Mouse (Mus musculus): ENCODE data around the gene Tmem115. TPM values are rescaled to one million over a fixed set of nuclear protein-coding genes. Genes with fewer than 3 reads are reported as not detected.

Gene Tmem115
- polyA plus RNA-seq, 1 experiment from 2014 or later = 39.3 TPM

GRCm38 (mm10) chr9:107504662-107505537, 28.8 kb upstream of the Tmem115 start:
- H3K27me3 ChIP-seq (replicated peaks; ENCODE audit: low read depth, poor library complexity, severe bottlenecking) = 0 out of 2 replicates have a peak, but pooled peaks cover 21% of the 10 kb centered on the region
- H3K9me3 ChIP-seq = no peaks in the 10 kb centered on the region
- DNase-seq (ENCODE audit: low spot score) = no peak
- 78% methylated on average over 19 of the region's 19 CpGs for WGBS
- 0 out of 2 replicates have a peak overlapping the region, but pooled peaks have one; percentile 14 for H3K27ac ChIP-seq (replicated peaks)
- H3K36me3 ChIP-seq (replicated peaks) = no peaks in the 10 kb centered on the region
- H3K4me1 ChIP-seq = peaks cover 27% of the 10 kb centered on the region
- no peak overlapping the region for H3K4me3 ChIP-seq

GRCm38 (mm10) chr9:107508266-107508665, 25.5 kb upstream of the Tmem115 start:
- no peak overlapping the region for H3K4me3 ChIP-seq
- no peaks in the 10 kb centered on the region for H3K9me3 ChIP-seq
- H3K36me3 ChIP-seq (replicated peaks) = no peaks in the 10 kb centered on the region
- H3K27me3 ChIP-seq (replicated peaks; ENCODE audit: low read depth, poor library complexity, severe bottlenecking) = 0 out of 2 replicates have a peak, but pooled peaks cover 24% of the 10 kb centered on the region
- H3K27ac ChIP-seq (replicated peaks) = no peak overlapping the region
- peaks cover 47% of the 10 kb centered on the region for H3K4me1 ChIP-seq
- 62% methylated on average over 10 of the region's 10 CpGs for WGBS
- DNase-seq (ENCODE audit: low spot score) = no peak

GRCm38 (mm10) chr9:107510384-107511100, 23.2 kb upstream of the Tmem115 start:
- 89% methylated on average over 14 of the region's 14 CpGs for WGBS
- 0 out of 2 replicates have a peak overlapping the region, but pooled peaks have one; percentile 11 for H3K27ac ChIP-seq (replicated peaks)
- H3K4me1 ChIP-seq = peaks cover 47% of the 10 kb centered on the region
- H3K36me3 ChIP-seq (replicated peaks) = no peaks in the 10 kb centered on the region
- no peaks in the 10 kb centered on the region for H3K9me3 ChIP-seq
- no peak overlapping the region for H3K4me3 ChIP-seq
- DNase-seq (ENCODE audit: low spot score) = no peak
- H3K27me3 ChIP-seq (replicated peaks; ENCODE audit: low read depth, poor library complexity, severe bottlenecking) = 0 out of 2 replicates have a peak, but pooled peaks cover 31% of the 10 kb centered on the region

DNA sequence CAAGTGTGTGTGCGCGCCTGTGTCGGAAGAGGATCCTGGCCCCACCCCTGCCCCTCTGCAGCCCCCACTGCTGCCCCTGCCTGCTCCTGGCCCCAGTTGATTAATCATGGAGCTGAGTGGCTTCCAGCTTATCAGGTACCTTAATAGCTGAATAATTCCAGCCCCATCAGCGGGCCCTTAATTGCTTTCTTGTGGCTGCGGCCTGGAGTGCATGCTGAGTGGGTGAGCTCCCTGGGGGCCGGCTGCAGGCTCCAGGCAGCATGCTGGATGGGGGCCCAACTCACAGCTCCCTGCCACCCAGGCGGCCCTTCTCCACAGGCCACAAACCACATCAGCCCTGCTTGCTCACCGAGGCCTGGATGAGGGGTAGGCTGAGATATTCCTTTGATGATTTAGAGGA, 22.3 kb upstream of the Tmem115 start:
- H3K9me3 ChIP-seq = no peaks in the 10 kb centered on the region
- H3K27me3 ChIP-seq (replicated peaks; ENCODE audit: low read depth, poor library complexity, severe bottlenecking) = 0 out of 2 replicates have a peak, but pooled peaks cover 23% of the 10 kb centered on the region
- no peaks in the 10 kb centered on the region for H3K36me3 ChIP-seq (replicated peaks)
- peaks cover 44% of the 10 kb centered on the region for H3K4me1 ChIP-seq
- no peak for DNase-seq (ENCODE audit: low spot score)
- H3K27ac ChIP-seq (replicated peaks) = peak overlapping the region; percentile 11; the same call in 1 of the 2 replicates
- 68% methylated on average over 8 of the region's 8 CpGs for WGBS
- no peak overlapping the region for H3K4me3 ChIP-seq

DNA sequence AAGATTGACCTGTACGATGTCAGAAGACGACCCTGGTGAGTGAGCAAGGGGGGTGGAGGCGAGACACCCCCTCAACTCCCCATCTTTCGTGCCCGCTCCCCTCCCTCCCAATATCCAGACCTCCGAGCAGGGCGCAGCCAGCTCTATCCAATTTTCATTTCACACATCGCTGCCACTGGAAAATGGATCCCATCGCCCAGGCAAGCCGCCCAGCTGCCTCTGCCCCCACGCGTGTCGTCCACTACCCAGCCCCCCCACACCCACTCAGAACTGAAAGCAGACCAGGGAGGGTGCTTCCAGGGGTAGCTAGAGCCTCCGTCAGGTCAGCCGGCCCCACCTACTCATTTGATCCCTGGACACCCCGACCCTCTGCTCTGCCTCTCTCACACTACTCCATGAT, 21.4 kb upstream of the Tmem115 start:
- 0 out of 2 replicates have a peak overlapping the region, but pooled peaks have one; percentile 19 for H3K27ac ChIP-seq (replicated peaks)
- H3K4me3 ChIP-seq = no peak overlapping the region
- peaks cover 46% of the 10 kb centered on the region for H3K4me1 ChIP-seq
- no peaks in the 10 kb centered on the region for H3K9me3 ChIP-seq
- DNase-seq (ENCODE audit: low spot score) = no peak
- H3K27me3 ChIP-seq (replicated peaks; ENCODE audit: low read depth, poor library complexity, severe bottlenecking) = 0 out of 2 replicates have a peak, but pooled peaks cover 14% of the 10 kb centered on the region
- no peaks in the 10 kb centered on the region for H3K36me3 ChIP-seq (replicated peaks)
- WGBS = 75% methylated on average over 16 of the region's 16 CpGs

DNA sequence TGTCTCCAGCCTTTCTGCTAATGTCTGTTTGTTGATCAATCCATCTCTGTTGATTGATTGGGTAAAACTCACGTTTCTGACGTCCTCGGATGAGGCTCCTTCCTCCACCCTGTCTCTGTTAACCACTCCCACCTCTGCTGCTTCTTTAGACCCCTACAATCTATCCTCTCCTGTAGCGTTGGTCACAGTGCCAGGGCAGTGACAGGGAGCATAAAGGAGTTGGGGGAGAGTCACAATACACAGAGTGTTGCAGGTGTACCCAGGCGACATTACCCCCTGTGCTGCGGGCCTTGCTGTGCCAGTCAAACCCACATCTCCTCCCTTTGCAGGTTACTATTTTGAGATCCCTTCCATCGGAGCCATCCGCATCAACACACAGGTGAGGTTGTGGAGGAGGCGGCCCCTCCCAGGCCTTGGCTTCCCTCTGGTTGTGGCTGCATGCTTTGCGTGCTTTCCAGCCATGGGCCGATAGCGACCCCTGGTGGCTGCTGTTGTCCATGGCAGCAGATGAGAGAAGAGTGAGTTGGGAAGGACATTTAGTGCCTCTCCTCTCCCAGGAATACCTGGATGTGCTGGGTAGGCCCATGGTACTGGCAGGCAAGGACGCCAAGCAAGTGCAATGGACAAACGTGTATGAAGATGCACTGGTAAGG, 19.3 kb upstream of the Tmem115 start:
- Histone ChIP-seq H3K4me1 (peaks cover 41% of the 10 kb centered on the region), H3K4me3 (no peak overlapping the region), H3K27ac (replicated peaks) (no peak overlapping the region), H3K9me3 (no peaks in the 10 kb centered on the region), H3K36me3 (replicated peaks) (no peaks in the 10 kb centered on the region), H3K27me3 (replicated peaks; ENCODE audit: low read depth, poor library complexity, severe bottlenecking) (0 out of 2 replicates have a peak, but pooled peaks cover 18% of the 10 kb centered on the region)
- 26% methylated on average over 14 of the region's 14 CpGs for WGBS
- DNase-seq (ENCODE audit: low spot score) = peak; percentile 90

DNA sequence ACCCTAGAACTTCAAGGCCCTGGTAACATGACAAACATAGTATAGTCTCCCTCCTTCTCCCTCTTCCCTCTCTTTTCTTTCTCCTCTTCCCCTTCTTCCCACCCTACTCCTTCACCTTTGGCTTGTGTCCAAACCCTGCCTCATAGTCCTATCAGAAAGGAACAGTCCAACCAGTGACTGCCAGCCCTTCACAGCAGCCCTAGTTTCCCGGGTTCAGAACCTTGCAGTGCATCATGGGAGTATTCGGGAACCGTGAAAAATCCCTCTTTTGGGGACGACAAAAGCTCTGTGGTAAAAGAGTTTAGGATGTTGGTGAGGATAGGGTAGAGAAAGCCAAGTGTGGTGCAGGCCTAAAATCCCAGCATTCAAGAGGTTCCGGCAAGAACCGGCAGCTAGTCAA, 13.4 kb upstream of the Tmem115 start:
- Histone ChIP-seq H3K4me1 (peaks cover 30% of the 10 kb centered on the region), H3K4me3 (no peak overlapping the region), H3K9me3 (no peaks in the 10 kb centered on the region), H3K36me3 (replicated peaks) (no peaks in the 10 kb centered on the region), H3K27me3 (replicated peaks; ENCODE audit: low read depth, poor library complexity, severe bottlenecking) (peaks cover 44% of the 10 kb centered on the region), H3K27ac (replicated peaks) (no peak overlapping the region; the same call in 1 of the 2 replicates)
- WGBS = 65% methylated on average over 6 of the region's 6 CpGs
- no peak for DNase-seq (ENCODE audit: low spot score)

- no peak overlapping the region for H3K27ac ChIP-seq (replicated peaks)
- DNase-seq (ENCODE audit: low spot score) = no peak
- H3K27me3 ChIP-seq (replicated peaks; ENCODE audit: low read depth, poor library complexity, severe bottlenecking) = peaks cover 53% of the 10 kb centered on the region
- 67% methylated on average over 5 of the region's 5 CpGs for WGBS
- H3K36me3 ChIP-seq (replicated peaks) = no peaks in the 10 kb centered on the region
- peaks cover 32% of the 10 kb centered on the region for H3K4me1 ChIP-seq
- H3K9me3 ChIP-seq = no peaks in the 10 kb centered on the region
- H3K4me3 ChIP-seq = no peak overlapping the region
Observed at GRCm38 (mm10) chr9:107521190-107521589, 12.6 kb upstream of the Tmem115 start.

GRCm38 (mm10) chr9:107521711-107522399, 11.9 kb upstream of the Tmem115 start:
- Histone ChIP-seq H3K27me3 (replicated peaks; ENCODE audit: low read depth, poor library complexity, severe bottlenecking) (peaks cover 59% of the 10 kb centered on the region), H3K27ac (replicated peaks) (peak overlapping the region; percentile 76), H3K4me3 (peak overlapping the region; percentile 44), H3K9me3 (no peaks in the 10 kb centered on the region), H3K4me1 (peaks cover 39% of the 10 kb centered on the region), H3K36me3 (replicated peaks) (no peaks in the 10 kb centered on the region)
- peak; percentile 51 for DNase-seq (ENCODE audit: low spot score)
- WGBS = 23% methylated on average over 25 of the region's 25 CpGs

GRCm38 (mm10) chr9:107522400-107522711, 11.4 kb upstream of the Tmem115 start:
- H3K9me3 ChIP-seq = no peaks in the 10 kb centered on the region
- H3K27ac ChIP-seq (replicated peaks) = peak overlapping the region; percentile 76
- H3K4me1 ChIP-seq = peaks cover 39% of the 10 kb centered on the region
- no peaks in the 10 kb centered on the region for H3K36me3 ChIP-seq (replicated peaks)
- H3K4me3 ChIP-seq = peak overlapping the region; percentile 44
- DNase-seq (ENCODE audit: low spot score) = no peak
- WGBS = 44% methylated on average over 2 of the region's 2 CpGs
- peaks cover 64% of the 10 kb centered on the region for H3K27me3 ChIP-seq (replicated peaks; ENCODE audit: low read depth, poor library complexity, severe bottlenecking)

DNA sequence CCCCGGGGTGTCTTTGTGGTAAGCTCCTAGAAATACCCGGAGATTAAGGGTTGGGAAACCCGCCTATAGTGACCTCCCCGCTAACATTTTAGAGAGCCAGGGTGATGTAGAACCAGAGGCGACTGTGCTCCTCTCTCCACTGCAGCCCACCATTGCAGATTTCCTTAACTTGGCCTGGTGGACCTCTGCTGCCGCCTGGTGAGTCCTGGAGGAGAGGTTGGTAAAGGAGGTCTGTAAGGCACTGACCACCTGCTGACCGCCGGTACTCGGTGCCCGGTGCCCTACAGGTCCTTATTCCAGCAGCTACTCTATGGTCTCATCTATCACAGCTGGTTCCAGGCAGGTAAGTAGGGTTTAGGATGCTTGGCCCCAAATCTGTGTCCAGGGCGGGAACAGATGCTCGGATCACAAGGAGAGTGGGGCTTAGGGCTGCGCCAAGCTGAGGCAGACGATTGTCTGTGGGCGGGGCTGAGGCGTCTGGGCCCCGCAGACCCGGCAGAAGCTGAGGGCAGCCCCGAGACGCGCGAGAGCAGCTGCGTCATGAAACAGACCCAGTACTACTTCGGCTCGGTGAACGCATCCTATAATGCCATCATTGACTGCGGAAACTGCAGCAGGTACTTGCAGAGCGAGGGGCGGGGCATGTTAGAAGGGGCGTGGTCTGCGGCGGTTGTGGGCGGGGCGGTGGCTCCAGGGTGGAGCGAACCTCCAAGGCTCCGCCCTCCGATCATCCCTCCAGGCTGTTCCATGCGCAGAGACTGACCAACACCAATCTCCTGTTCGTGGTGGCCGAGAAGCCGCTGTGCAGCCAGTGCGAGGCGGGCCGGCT, 7.3 kb upstream of the Tmem115 start:
- WGBS = 4% methylated on average over 44 of the region's 44 CpGs
- peak overlapping the region; percentile 48; the same call in 1 of the 2 replicates for H3K27ac ChIP-seq (replicated peaks)
- DNase-seq (ENCODE audit: low spot score) = peak; percentile 90
- H3K4me1 ChIP-seq = peaks cover 29% of the 10 kb centered on the region
- peaks cover 79% of the 10 kb centered on the region for H3K27me3 ChIP-seq (replicated peaks; ENCODE audit: low read depth, poor library complexity, severe bottlenecking)
- peak overlapping the region; percentile 59 for H3K4me3 ChIP-seq
- H3K9me3 ChIP-seq = no peaks in the 10 kb centered on the region
- H3K36me3 ChIP-seq (replicated peaks) = no peaks in the 10 kb centered on the region

All from embryonic facial prominence, embryonic 10.5 days (tissue).